Mouse (Mus musculus) cortical plate, adult 2 months (tissue): ENCODE measurements around the gene Hoxa11.

Experiments used
- CTCF ChIP-seq: fragments of 200-500 bp; IDR thresholded peaks from 2 replicates; pipeline ENCODE4 v1.5.1; 2011; ENCODE audit warnings: mild to moderate bottlenecking, control low read depth, low read length; ENCODE audit not compliant: insufficient read depth; ENCODE audit errors: extremely low read depth
- POLR2A ChIP-seq: fragments of 200-500 bp; IDR thresholded peaks from 2 replicates; pipeline ENCODE4 v1.6.1; 2011; ENCODE audit warnings: mild to moderate bottlenecking, low read length, control low read depth; ENCODE audit not compliant: insufficient read depth; ENCODE audit errors: extremely low read depth

DNA sequence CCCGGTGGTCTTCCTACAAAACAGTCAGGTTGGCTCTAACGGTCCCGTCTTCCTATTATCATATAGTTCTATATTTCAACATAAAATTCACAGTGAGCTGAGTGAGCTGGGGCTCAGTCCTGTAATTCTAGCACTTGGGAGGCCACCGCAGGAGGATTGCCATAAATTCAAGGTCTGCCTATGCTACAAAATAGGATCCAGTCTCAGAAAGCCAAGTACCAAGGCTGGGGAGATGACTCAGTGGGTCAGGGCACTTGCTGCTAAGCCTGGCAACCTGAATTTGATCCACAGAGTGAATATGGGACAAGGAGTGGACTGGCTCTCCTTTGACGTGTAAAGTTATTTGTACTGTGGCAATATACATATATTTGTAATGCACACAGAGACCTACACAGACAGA lies 38.3 kb upstream of the Hoxa11 start:
- TF ChIP-seq CTCF (no peak), POLR2A (no peak)
